ENCODE assay signal across 16 mouse cellular contexts in genomic region chr10:99197125-99197524, GRCm38 (mm10).
DNase-seq lines count a peak whose midpoint lies in the region; ATAC-seq and TF ChIP-seq lines count a peak whose summit lies in the region.
"Had no signal": no experiment of that assay in that cellular context is flagged by ENCODE, and none has a peak within 500 bp of the region (broad histone marks: within the 10 kb centered on the region; RNA-seq: fewer than 3 reads in every experiment).

No protein-coding gene starts in this region.

- peak; percentile 43 for ATAC-seq in forebrain, postnatal 0 days
- ATAC-seq: CD4-positive, CD25-positive, alpha-beta regulatory T cell, adult 4 months had no signal

- H3K27me3 ChIP-seq in forebrain, postnatal 0 days (ENCODE audit: insufficient read depth, low read length) = no peaks in the 10 kb centered on the region
- H3K27me3 ChIP-seq: embryonic facial prominence, embryonic 15.5 days; stomach, embryonic 15.5 days had no signal

- peaks cover 3% of the 10 kb centered on the region; the same call in 1 of the 2 replicates for H3K4me1 ChIP-seq in forebrain, postnatal 0 days (ENCODE audit: insufficient read depth)
- H3K4me1 ChIP-seq: stomach, embryonic 15.5 days had no signal

- TF ChIP-seq CTCF in forebrain, postnatal 0 days (IDR thresholded peaks at IDR 0.05; ENCODE audit: low read depth) = no peak
- TF ChIP-seq CTCF in left cerebral cortex, adult 2 months (IDR thresholded peaks at IDR 0.05) = no peak

- H3K27ac ChIP-seq in forebrain, postnatal 0 days (ENCODE audit: low read depth, low read length) = no peak overlapping the region
- peak overlapping the region; percentile 53 for H3K27ac ChIP-seq in macrophage
- no peak overlapping the region for H3K27ac ChIP-seq in left cerebral cortex, adult 2 months
- H3K27ac ChIP-seq: embryonic facial prominence, embryonic 15.5 days; heart, embryonic 10.5 days; stomach, embryonic 15.5 days had no signal

- no peak overlapping the region for H3K4me3 ChIP-seq in forebrain, postnatal 0 days (ENCODE audit: low read depth, low read length)
- H3K4me3 ChIP-seq in macrophage (ENCODE audit: inconsistent target) = no peak overlapping the region
- no peak overlapping the region for H3K4me3 ChIP-seq in left cerebral cortex, adult 2 months
- H3K4me3 ChIP-seq: embryonic facial prominence, embryonic 15.5 days; heart, embryonic 10.5 days; stomach, embryonic 15.5 days had no signal

- no peaks in the 10 kb centered on the region for H3K79me2 ChIP-seq in macrophage (ENCODE audit: inconsistent target)

- 68% methylated on average over 8 of the region's 8 CpGs for WGBS in forebrain, postnatal 0 days
- WGBS in macrophage (ENCODE audit: missing documents) = 82% methylated on average over 8 of the region's 8 CpGs

- peak; percentile 39 for DNase-seq in thymus, postnatal 14 days
- DNase-seq in thymus, postnatal 4 days = no peak
- DNase-seq in forebrain, postnatal 0 days = no peak
- DNase-seq in urinary bladder, postnatal 10 days (ENCODE audit: low spot score) = no peak
- no peak for DNase-seq in left cerebral cortex, adult 2 months (ENCODE audit: extremely low spot score in 1 of 2, low spot score in 2 of 2)
- DNase-seq in T-cell, adult 2 months (ENCODE audit: low spot score) = no peak
- DNase-seq in kidney, postnatal 14 days = no peak
- DNase-seq: cerebellum, adult 9-11 months; kidney, postnatal 10 days; right cerebral cortex, postnatal 4 days had no signal

- H3K36me3 ChIP-seq in forebrain, postnatal 0 days (ENCODE audit: insufficient read depth) = no peaks in the 10 kb centered on the region
- no peaks in the 10 kb centered on the region for H3K36me3 ChIP-seq in macrophage (ENCODE audit: inconsistent target)
- H3K36me3 ChIP-seq: embryonic facial prominence, embryonic 15.5 days; stomach, embryonic 15.5 days had no signal

- no peaks in the 10 kb centered on the region for H3K9me3 ChIP-seq in forebrain, postnatal 0 days (ENCODE audit: low read length)
- H3K9me3 ChIP-seq: embryonic facial prominence, embryonic 15.5 days; heart, embryonic 10.5 days; stomach, embryonic 15.5 days had no signal

- no peak overlapping the region for H3K4me2 ChIP-seq in forebrain, postnatal 0 days (ENCODE audit: low read depth)
- H3K4me2 ChIP-seq: embryonic facial prominence, embryonic 15.5 days; liver, embryonic 11.5 days; stomach, embryonic 15.5 days had no signal

- H3K9ac ChIP-seq in forebrain, postnatal 0 days = no peak overlapping the region
- H3K9ac ChIP-seq: embryonic facial prominence, embryonic 15.5 days; stomach, embryonic 15.5 days had no signal

- intact Hi-C loops in left cerebral cortex, adult 2 months (cut with DNase I) = no loop called here
